Mouse (Mus musculus) CH12.LX (cell line): Measurements from ENCODE around the gene Tas1r2.

Experiments
- CTCF ChIP-seq, 2 experiments: IDR thresholded peaks in 1 of 2; conservative IDR thresholded peaks in 1 of 2; 2 replicates each; pipeline ENCODE4 v1.5.1; 2011 to 2012; ENCODE audit warnings: low read depth in 2 of 2, low read length in 2 of 2, improper control_type of control experiment in 1 of 2, inconsistent platforms in 1 of 2, mild to moderate bottlenecking in 1 of 2, moderate library complexity in 1 of 2
- GABPA ChIP-seq: IDR thresholded peaks from 2 replicates; pipeline ENCODE4 v1.6.1; 2012; ENCODE audit warnings: low read depth, low read length, improper control_type of control experiment, inconsistent platforms; ENCODE audit not compliant: insufficient replicate concordance
- HCFC1 ChIP-seq: IDR thresholded peaks from 2 replicates; pipeline ENCODE4 v1.6.1; 2012; ENCODE audit warnings: low read depth, mild to moderate bottlenecking, inconsistent platforms, low read length, improper control_type of control experiment
- MAFK ChIP-seq: IDR thresholded peaks from 2 replicates; pipeline ENCODE4 v1.6.1; 2011; ENCODE audit warnings: low read length, improper control_type of control experiment; ENCODE audit not compliant: insufficient replicate concordance
- MAX ChIP-seq: IDR thresholded peaks from 2 replicates; pipeline ENCODE4 v1.6.1; 2011; ENCODE audit warnings: low read length, improper control_type of control experiment
- PAX5 ChIP-seq: IDR thresholded peaks from 2 replicates; pipeline ENCODE4 v1.6.1; 2012; ENCODE audit warnings: low read length, inconsistent platforms, mixed read lengths
- POLR2A ChIP-seq: IDR thresholded peaks from 2 replicates; pipeline ENCODE4 v1.6.1; 2011; ENCODE audit warnings: low read depth, mild to moderate bottlenecking, improper control_type of control experiment, low read length
- SMC3 ChIP-seq: IDR thresholded peaks from 2 replicates; pipeline ENCODE4 v1.6.1; 2011; ENCODE audit warnings: low read depth, low read length, improper control_type of control experiment
- TCF12 ChIP-seq: IDR thresholded peaks from 2 replicates; pipeline ENCODE4 v1.6.1; 2014; ENCODE audit warnings: low read depth, mild to moderate bottlenecking, inconsistent platforms, low read length, improper control_type of control experiment
- UBTF ChIP-seq: IDR thresholded peaks from 2 replicates; pipeline ENCODE4 v1.6.1; 2012; ENCODE audit warnings: low read depth, mild to moderate bottlenecking, inconsistent platforms, low read length, improper control_type of control experiment, moderate library complexity
- USF2 ChIP-seq: conservative IDR thresholded peaks from 2 replicates; pipeline ENCODE4 v1.6.1; 2011; ENCODE audit warnings: low read depth, low read length, improper control_type of control experiment
- ZNF384 ChIP-seq: IDR thresholded peaks from 2 replicates; pipeline ENCODE4 v1.6.1; 2012; ENCODE audit warnings: low read depth, low read length, improper control_type of control experiment, inconsistent platforms

DNA sequence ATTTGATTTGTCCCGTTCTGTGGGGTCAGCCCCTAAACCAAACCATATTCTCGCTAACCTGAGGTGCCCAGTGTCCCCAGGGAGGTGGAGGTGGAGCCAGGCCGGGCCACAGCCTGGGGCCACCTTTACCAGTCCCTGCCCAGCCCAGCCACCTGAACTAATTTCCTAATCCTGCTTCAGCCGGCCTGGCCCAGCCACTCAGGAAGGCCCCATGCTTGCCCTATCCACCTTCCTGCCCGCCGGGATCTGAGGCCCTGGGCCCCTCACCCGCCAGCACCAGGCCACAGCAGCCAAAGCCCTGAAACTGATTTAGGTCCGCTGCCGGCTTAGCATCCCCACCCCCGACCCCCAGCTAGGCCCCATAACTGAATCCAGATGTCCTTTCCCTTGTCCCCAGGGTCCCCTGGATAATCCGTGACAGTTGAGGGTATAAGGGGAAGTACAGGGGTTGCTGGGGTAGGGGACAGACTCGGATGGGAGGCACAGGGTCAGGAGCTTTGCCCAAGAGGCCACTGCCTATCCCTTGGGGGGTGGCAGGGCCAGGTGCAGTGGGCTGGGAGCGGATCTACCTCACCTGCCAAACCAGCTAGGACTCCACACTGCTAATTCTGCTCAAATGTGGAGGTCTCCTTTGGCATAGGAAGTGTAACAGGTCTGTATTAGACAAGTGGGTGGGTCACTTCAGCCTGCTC, 62.0 kb downstream of the Tas1r2 start:
- TF ChIP-seq CTCF (conservative IDR thresholded peaks at IDR 0.05 in 1 of 2, IDR thresholded peaks at IDR 0.05 in 1 of 2; ENCODE audit: low read depth in 2 of 2, low read length in 2 of 2) (no peak), GABPA (no peak), MAFK (no peak), SMC3 (no peak), UBTF (no peak), POLR2A (no peak), ZNF384 (no peak), HCFC1 (no peak), PAX5 (no peak), USF2 (no peak), MAX (no peak), TCF12 (no peak)
